Mouse (Mus musculus) hindbrain, embryonic 16.5 days (tissue): ENCODE results near the gene Nbl1. TPM values are rescaled to one million over a fixed set of nuclear protein-coding genes. Genes with fewer than 3 reads are reported as not detected.

ENCODE experiments used
- ATAC-seq: fragments of 200-750 bp; cut with Nextera tagmentation; 2 replicates; pipeline ENCODE4 v1.8.0; 2017; ENCODE audit warnings: moderate TSS enrichment, moderate library complexity
- H3K27ac ChIP-seq: fragments of 300-500 bp; sonication (generic); 2 replicates; pipeline ENCODE4 v1.5.1; 2014; ENCODE audit warnings: low read depth, mild to moderate bottlenecking, control low read depth, low read length, moderate library complexity
- H3K27me3 ChIP-seq: fragments of 300-500 bp; sonication (generic); replicated peaks from 2 replicates; pipeline ENCODE4 v1.6.1; 2014; ENCODE audit warnings: low read length; ENCODE audit not compliant: control insufficient read depth, insufficient read depth
- H3K36me3 ChIP-seq: fragments of 300-500 bp; sonication (generic); 2 replicates; pipeline ENCODE4 v1.6.1; 2014; ENCODE audit warnings: mild to moderate bottlenecking, low read length, moderate library complexity, mixed read lengths; ENCODE audit not compliant: control insufficient read depth, insufficient read depth
- H3K4me1 ChIP-seq: fragments of 300-500 bp; sonication (generic); 2 replicates; pipeline ENCODE4 v1.6.1; 2014; ENCODE audit warnings: low read depth, low read length; ENCODE audit not compliant: control insufficient read depth, insufficient read depth
- H3K4me2 ChIP-seq: fragments of 300-500 bp; sonication (generic); 2 replicates; pipeline ENCODE4 v1.6.1; 2014; ENCODE audit warnings: mild to moderate bottlenecking, low read length, control low read depth, moderate library complexity
- H3K4me3 ChIP-seq: fragments of 300-500 bp; sonication (generic); 2 replicates; pipeline ENCODE4 v1.5.1; 2014; ENCODE audit warnings: mild to moderate bottlenecking, low read length, control low read depth, moderate library complexity
- H3K9ac ChIP-seq: fragments of 300-500 bp; sonication (generic); 2 replicates; pipeline ENCODE4 v1.6.1; 2014; ENCODE audit warnings: low read depth, mild to moderate bottlenecking, control low read depth, low read length, moderate library complexity
- H3K9me3 ChIP-seq: fragments of 300-500 bp; sonication (generic); 2 replicates; pipeline ENCODE4 v1.6.1; 2014; ENCODE audit warnings: mild to moderate bottlenecking, low read length, moderate library complexity; ENCODE audit not compliant: control insufficient read depth
- WGBS: fragments of 180-500 bp; shearing (Covaris S2); extraction: QIAGEN DNeasy Blood & Tissue Kit; methylation state at CpG from one replicate; pipeline ENCODE4 v1.1.7; 2014; 5-methylcytosine and 5-hydroxymethylcytosine counted together
- polyA plus RNA-seq: library from polyadenylated mRNA; unstranded; fragments of >200 nt; fragmentation: Nextera tagmentation; extraction: Ambion mirVana; gene quantifications from 2 replicates; pipeline ENCODE4 v1.2.1, GENCODE M21; 2015

Gene Nbl1
- polyA plus RNA-seq, 1 experiment from 2014 or later, result 43.7 TPM

DNA sequence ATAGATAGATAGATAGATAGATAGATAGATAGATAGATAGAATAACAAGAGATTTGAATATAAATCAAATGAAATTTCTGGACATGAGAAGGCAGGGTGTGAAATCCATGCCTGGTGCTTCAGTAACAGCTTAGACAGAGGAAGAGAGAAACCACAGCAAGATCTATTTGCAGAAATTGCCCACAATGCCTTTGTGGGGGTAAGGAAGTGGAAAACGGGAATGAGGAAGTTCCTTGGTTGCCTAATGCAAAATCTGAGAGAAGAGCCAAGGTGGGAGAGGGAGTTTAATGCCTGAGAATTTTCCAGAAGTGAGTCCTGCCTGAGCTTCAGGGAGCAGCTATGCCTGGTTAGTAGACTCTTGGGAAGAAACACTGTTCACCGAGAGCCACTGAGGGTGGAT is 49.2 kb downstream of the Nbl1 start:
- Histone ChIP-seq H3K9ac (no peak overlapping the region), H3K36me3 (no peaks in the 10 kb centered on the region), H3K4me1 (peaks cover 19% of the 10 kb centered on the region), H3K4me3 (no peak overlapping the region), H3K4me2 (no peak overlapping the region), H3K27ac (no peak overlapping the region), H3K27me3 (no peaks in the 10 kb centered on the region), H3K9me3 (no peaks in the 10 kb centered on the region)
- no peak for ATAC-seq
- 91% methylated on average over 2 of the region's 2 CpGs for WGBS

- Histone ChIP-seq H3K9me3 (no peaks in the 10 kb centered on the region), H3K4me1 (peaks cover 29% of the 10 kb centered on the region), H3K27me3 (no peaks in the 10 kb centered on the region), H3K4me3 (no peak overlapping the region), H3K27ac (no peak overlapping the region), H3K36me3 (no peaks in the 10 kb centered on the region), H3K4me2 (no peak overlapping the region), H3K9ac (no peak overlapping the region)
- ATAC-seq, result no peak
- WGBS, result 73% methylated on average over 5 of the region's 5 CpGs
These were observed 50.2 kb downstream of the Nbl1 start for GRCm38 (mm10) chr4:139042611-139043010.

- Histone ChIP-seq H3K27me3 (no peaks in the 10 kb centered on the region), H3K4me2 (peak overlapping the region; percentile 16), H3K4me3 (no peak overlapping the region), H3K9me3 (no peaks in the 10 kb centered on the region), H3K9ac (no peak overlapping the region), H3K27ac (peak overlapping the region; percentile 46), H3K4me1 (peaks cover 32% of the 10 kb centered on the region), H3K36me3 (no peaks in the 10 kb centered on the region)
- peak; percentile 61 for ATAC-seq
- WGBS, result 11% methylated on average over 10 of the region's 10 CpGs
These were observed 52.5 kb downstream of the Nbl1 start for GRCm38 (mm10) chr4:139040084-139040839.

- H3K4me2 ChIP-seq, result no peak overlapping the region; the same call in 1 of the 2 replicates
- peak; percentile 61; the same call in 1 of the 2 replicates for ATAC-seq
These were observed 54.8 kb downstream of the Nbl1 start for GRCm38 (mm10) chr4:139037795-139038607.

GRCm38 (mm10) chr4:139035799-139036198 is 57.0 kb downstream of the Nbl1 start:
- 88% methylated on average over 3 of the region's 3 CpGs for WGBS
- H3K27ac ChIP-seq, result no peak overlapping the region
- no peak overlapping the region for H3K4me2 ChIP-seq
- H3K27me3 ChIP-seq, result no peaks in the 10 kb centered on the region
- H3K36me3 ChIP-seq, result no peaks in the 10 kb centered on the region
- H3K4me1 ChIP-seq, result peaks cover 32% of the 10 kb centered on the region
- no peak for ATAC-seq
- H3K4me3 ChIP-seq, result no peak overlapping the region
- no peaks in the 10 kb centered on the region for H3K9me3 ChIP-seq
- no peak overlapping the region for H3K9ac ChIP-seq

More at GRCm38 (mm10) chr4:139037795-139038607, 54.8 kb downstream of the Nbl1 start:
- Histone ChIP-seq H3K9ac (peak overlapping the region; percentile 32), H3K4me3 (no peak overlapping the region), H3K4me1 (peaks cover 32% of the 10 kb centered on the region), H3K9me3 (no peaks in the 10 kb centered on the region), H3K27ac (peak overlapping the region; percentile 71), H3K27me3 (no peaks in the 10 kb centered on the region), H3K36me3 (no peaks in the 10 kb centered on the region)
- 20% methylated on average over 17 of the region's 17 CpGs for WGBS

DNA sequence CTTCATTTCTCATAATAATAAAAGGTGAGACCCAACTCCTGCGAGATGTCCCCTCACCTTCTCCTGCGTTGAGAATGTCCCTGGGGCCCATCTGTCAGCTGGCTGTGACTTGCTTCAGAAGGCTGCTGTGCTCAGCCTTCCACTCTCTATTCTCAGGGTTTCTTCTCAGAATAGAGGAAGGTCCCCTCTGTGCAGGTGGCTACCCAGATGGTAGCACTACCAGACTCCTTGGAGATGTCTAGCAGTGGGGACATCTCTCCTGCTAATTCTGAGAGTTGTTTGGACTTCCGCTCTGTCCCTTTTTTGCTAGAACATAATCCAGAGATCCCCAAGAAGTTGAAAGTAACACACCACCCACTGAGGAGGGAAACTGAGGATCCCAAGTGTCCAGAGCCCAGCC is 57.9 kb downstream of the Nbl1 start:
- ATAC-seq, result no peak
- Histone ChIP-seq H3K36me3 (no peaks in the 10 kb centered on the region), H3K27me3 (no peaks in the 10 kb centered on the region), H3K9me3 (no peaks in the 10 kb centered on the region), H3K9ac (no peak overlapping the region), H3K4me2 (no peak overlapping the region), H3K27ac (no peak overlapping the region), H3K4me1 (peaks cover 26% of the 10 kb centered on the region), H3K4me3 (no peak overlapping the region)
- 87% methylated on average over 3 of the region's 3 CpGs for WGBS

DNA sequence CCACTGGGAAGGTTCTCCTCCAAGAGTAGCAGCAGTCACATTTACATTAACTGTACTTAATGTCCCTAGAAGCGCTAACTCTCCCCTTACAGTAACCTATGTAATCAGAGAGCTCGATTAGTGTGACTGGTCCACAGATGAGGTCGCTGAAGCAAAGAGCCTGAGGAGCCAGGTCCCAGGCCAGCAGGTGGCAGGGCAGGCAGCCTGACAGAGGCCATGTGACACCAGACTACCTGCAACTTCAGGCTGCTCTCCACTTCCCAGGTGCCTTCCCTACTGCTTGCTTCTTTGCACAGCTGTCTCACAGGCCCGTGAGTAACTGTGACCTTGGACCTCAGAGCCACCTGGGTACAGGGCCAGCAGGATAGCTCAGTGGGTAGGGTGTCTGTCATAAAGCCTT is 58.3 kb downstream of the Nbl1 start:
- 57% methylated on average over 4 of the region's 4 CpGs for WGBS
- H3K4me1 ChIP-seq, result peaks cover 22% of the 10 kb centered on the region
- H3K9me3 ChIP-seq, result no peaks in the 10 kb centered on the region
- no peak for ATAC-seq
- H3K4me3 ChIP-seq, result no peak overlapping the region
- H3K9ac ChIP-seq, result no peak overlapping the region
- H3K36me3 ChIP-seq, result no peaks in the 10 kb centered on the region
- H3K27me3 ChIP-seq, result no peaks in the 10 kb centered on the region
- no peak overlapping the region for H3K4me2 ChIP-seq
- H3K27ac ChIP-seq, result no peak overlapping the region

DNA sequence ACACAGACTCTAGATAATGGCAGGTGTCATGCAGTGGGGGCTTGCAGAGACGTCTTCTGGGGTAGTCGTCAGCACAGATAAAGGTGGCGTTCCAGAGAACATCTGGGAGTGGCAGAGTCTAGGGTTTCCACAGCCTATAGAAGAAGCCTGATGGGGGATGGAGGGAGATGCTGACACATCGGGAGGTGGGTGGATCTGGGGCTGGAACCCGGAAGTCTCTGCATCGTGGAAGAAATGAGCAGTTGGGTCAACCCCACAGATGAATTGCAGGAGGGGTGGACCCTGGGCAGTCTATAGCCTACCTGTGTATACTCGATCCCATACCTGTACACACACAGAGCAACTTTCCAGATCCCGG is 58.8 kb downstream of the Nbl1 start:
- no peak overlapping the region for H3K4me2 ChIP-seq
- H3K27me3 ChIP-seq, result no peaks in the 10 kb centered on the region
- H3K4me1 ChIP-seq, result peaks cover 17% of the 10 kb centered on the region
- no peak overlapping the region for H3K9ac ChIP-seq
- no peak overlapping the region for H3K4me3 ChIP-seq
- no peaks in the 10 kb centered on the region for H3K36me3 ChIP-seq
- no peaks in the 10 kb centered on the region for H3K9me3 ChIP-seq
- no peak for ATAC-seq
- WGBS, result 87% methylated on average over 8 of the region's 8 CpGs
- no peak overlapping the region for H3K27ac ChIP-seq

DNA sequence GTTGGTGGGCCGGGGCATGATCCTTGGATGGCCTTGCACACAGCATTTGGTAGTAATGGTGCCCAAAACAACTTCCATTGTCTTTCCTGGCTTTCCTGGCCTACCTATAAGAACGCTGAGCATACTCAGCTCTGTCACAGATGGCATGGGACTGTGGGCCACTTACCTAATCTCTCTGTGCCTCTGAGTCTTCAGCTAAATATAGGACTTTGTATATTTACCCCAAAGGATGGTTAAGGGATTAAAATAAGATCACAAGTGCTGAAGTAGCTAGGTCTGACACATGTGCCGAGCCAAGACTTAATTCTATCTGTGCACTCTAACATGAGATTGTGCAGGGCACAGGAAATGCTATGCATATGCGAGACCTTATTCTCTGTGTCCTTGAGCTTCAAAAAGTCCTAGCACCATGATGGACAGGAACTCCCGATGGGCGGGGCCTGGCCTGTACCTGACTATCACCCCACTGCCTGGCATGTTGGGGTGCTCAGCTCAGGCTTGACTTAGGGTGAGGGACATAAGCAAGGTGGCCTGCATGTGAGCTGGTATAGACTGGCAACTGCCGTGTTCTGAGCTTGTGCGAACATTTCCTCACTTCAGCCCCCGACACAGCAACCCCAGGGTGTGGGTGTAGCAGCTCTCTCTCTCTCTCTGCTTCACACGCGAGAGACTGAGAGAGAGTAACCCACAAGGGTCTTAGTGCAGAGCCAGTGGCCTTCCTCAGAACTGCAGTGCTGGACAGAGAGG is 59.4 kb downstream of the Nbl1 start:
- no peaks in the 10 kb centered on the region for H3K36me3 ChIP-seq
- no peak overlapping the region for H3K4me2 ChIP-seq
- ATAC-seq, result no peak
- H3K4me3 ChIP-seq, result no peak overlapping the region
- no peak overlapping the region for H3K27ac ChIP-seq
- peaks cover 11% of the 10 kb centered on the region for H3K4me1 ChIP-seq
- no peaks in the 10 kb centered on the region for H3K9me3 ChIP-seq
- no peaks in the 10 kb centered on the region for H3K27me3 ChIP-seq
- no peak overlapping the region for H3K9ac ChIP-seq
- 85% methylated on average over 11 of the region's 11 CpGs for WGBS
